Mouse (Mus musculus) intestine, embryonic 16.5 days (tissue): Measurements from ENCODE around the gene Eif5a. TPM values are rescaled to one million over a fixed set of nuclear protein-coding genes. Genes with fewer than 3 reads are reported as not detected.
A peak's percentile ranks its signal among the peaks of the same experiment; 100 is the strongest.
"Not testable (repeated sequence)": the region's sequence is repeated elsewhere in the genome, so short reads cannot be mapped to it uniquely, and the experiment has no call there.

Experiments used
- ATAC-seq: fragments of 200-750 bp; cut with Nextera tagmentation; 2 replicates; pipeline ENCODE4 v1.8.0; 2017; ENCODE audit warnings: moderate TSS enrichment, moderate library complexity
- H3K27ac ChIP-seq: fragments of 300-500 bp; sonication (generic); 2 replicates; pipeline ENCODE4 v1.5.1; 2014; ENCODE audit warnings: mild to moderate bottlenecking, low read length
- H3K27me3 ChIP-seq: fragments of 300-500 bp; sonication (generic); replicated peaks from 2 replicates; pipeline ENCODE4 v1.6.1; 2014; ENCODE audit warnings: low read length, control low read depth, mixed read lengths; ENCODE audit not compliant: control insufficient read depth, insufficient read depth
- H3K36me3 ChIP-seq: fragments of 300-500 bp; sonication (generic); 2 replicates; pipeline ENCODE4 v1.6.1; 2014; ENCODE audit warnings: low read length, control low read depth; ENCODE audit not compliant: control insufficient read depth, insufficient read depth
- H3K4me1 ChIP-seq: fragments of 300-500 bp; sonication (generic); 2 replicates; pipeline ENCODE4 v1.6.1; 2014; ENCODE audit warnings: low read length, control low read depth, mixed read lengths; ENCODE audit not compliant: control insufficient read depth, insufficient read depth
- H3K4me2 ChIP-seq: fragments of 300-500 bp; sonication (generic); 2 replicates; pipeline ENCODE4 v1.6.1; 2014; ENCODE audit warnings: low read depth, low read length, control low read depth
- H3K4me3 ChIP-seq: fragments of 300-500 bp; sonication (generic); 2 replicates; pipeline ENCODE4 v1.5.1; 2014; ENCODE audit warnings: mild to moderate bottlenecking, low read length
- H3K9ac ChIP-seq: fragments of 300-500 bp; sonication (generic); 2 replicates; pipeline ENCODE4 v1.6.1; 2014; ENCODE audit warnings: low read depth, low read length
- H3K9me3 ChIP-seq: fragments of 300-500 bp; sonication (generic); 2 replicates; pipeline ENCODE4 v1.6.1; 2016; ENCODE audit warnings: low read length, control low read depth; ENCODE audit not compliant: control insufficient read depth
- WGBS: fragments of 180-500 bp; shearing (Covaris S2); extraction: QIAGEN DNeasy Blood & Tissue Kit; methylation state at CpG from one replicate; pipeline ENCODE4 v1.1.7; 2014; 5-methylcytosine and 5-hydroxymethylcytosine counted together
- polyA plus RNA-seq: library from polyadenylated mRNA; unstranded; fragments of >200 nt; fragmentation: Nextera tagmentation; extraction: Ambion mirVana; gene quantifications from 2 replicates; pipeline ENCODE4 v1.2.1, GENCODE M21; 2015

The Eif5a gene
- polyA plus RNA-seq, 1 experiment from 2014 or later = 1,683 TPM

DNA sequence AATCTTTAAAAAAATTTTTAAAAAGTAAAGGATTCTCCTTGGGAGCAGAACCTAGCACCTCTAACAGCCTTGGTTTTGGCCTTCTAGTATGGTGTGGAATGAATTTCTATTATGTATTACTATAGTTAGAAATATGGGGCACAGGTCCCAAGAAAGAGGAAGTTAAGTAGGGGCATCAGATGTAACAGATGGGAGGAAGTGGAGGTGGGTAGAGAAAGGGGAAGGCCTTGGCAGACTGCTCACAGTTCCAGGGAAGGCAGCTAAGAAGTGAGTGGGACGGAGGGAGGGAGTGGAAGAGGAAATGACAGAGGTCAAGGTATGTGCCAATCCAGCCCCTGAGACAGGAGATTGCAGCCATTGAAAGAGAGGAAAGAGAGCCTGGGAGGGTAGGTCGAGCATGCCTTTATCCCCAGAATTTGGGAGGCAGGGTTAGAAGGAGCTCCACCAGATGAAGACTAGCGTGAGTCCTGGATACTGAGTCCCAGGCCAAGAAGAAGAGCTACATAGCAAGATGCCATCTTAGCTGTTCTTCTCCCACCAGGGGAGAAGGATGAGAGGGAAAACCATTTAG lies 9.3 kb upstream of the Eif5a start:
- 70% methylated on average over 3 of the region's 3 CpGs for WGBS
- no peak for ATAC-seq
- H3K4me3 ChIP-seq = no peak overlapping the region
- H3K9ac ChIP-seq = no peak overlapping the region
- H3K27ac ChIP-seq = no peak overlapping the region
- H3K4me2 ChIP-seq = no peak overlapping the region
- no peaks in the 10 kb centered on the region for H3K27me3 ChIP-seq
- no peaks in the 10 kb centered on the region for H3K9me3 ChIP-seq
- H3K4me1 ChIP-seq = peaks cover 13% of the 10 kb centered on the region
- H3K36me3 ChIP-seq = no peaks in the 10 kb centered on the region

GRCm38 (mm10) chr11:69930176-69930575 lies 8.4 kb upstream of the Eif5a start:
- ATAC-seq, H3K4me1 ChIP-seq, H3K9me3 ChIP-seq, H3K4me2 ChIP-seq, H3K9ac ChIP-seq, H3K36me3 ChIP-seq, H3K27me3 ChIP-seq, H3K27ac ChIP-seq, H3K4me3 ChIP-seq: not testable (repeated sequence)
- WGBS = 89% methylated on average over 8 of the region's 8 CpGs

DNA sequence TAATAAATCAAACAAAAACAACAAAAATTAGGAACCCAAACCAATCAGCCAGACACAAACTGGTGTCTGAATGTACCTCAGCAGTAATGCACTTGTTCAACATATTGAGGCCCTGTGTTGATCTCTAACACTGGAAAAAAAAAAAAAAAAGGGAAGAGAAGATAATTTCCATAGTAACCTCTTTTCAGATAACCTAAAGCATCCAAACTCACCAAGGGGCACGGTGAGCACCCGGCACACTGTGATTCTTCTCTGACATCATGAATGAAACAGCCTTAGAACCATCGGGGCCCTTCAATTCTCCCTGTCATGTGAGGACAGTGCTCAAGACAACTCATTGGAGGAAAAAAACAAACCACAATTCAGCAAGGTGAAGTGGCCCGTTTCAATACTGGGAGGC lies 8.0 kb upstream of the Eif5a start:
- 56% methylated on average over 4 of the region's 4 CpGs for WGBS
- Histone ChIP-seq H3K27ac (no peak overlapping the region), H3K36me3 (no peaks in the 10 kb centered on the region), H3K27me3 (no peaks in the 10 kb centered on the region), H3K4me2 (no peak overlapping the region), H3K4me3 (no peak overlapping the region), H3K9ac (no peak overlapping the region), H3K9me3 (no peaks in the 10 kb centered on the region), H3K4me1 (peaks cover 3% of the 10 kb centered on the region)
- ATAC-seq = no peak

- Histone ChIP-seq H3K4me1 (0 out of 2 replicates have a peak, but pooled peaks cover 2% of the 10 kb centered on the region), H3K27me3 (no peaks in the 10 kb centered on the region), H3K27ac (no peak overlapping the region), H3K4me2 (no peak overlapping the region), H3K4me3 (no peak overlapping the region), H3K9me3 (no peaks in the 10 kb centered on the region), H3K9ac (no peak overlapping the region), H3K36me3 (no peaks in the 10 kb centered on the region)
- 94% methylated on average over 2 of the region's 2 CpGs for WGBS
- ATAC-seq = no peak
Observed at GRCm38 (mm10) chr11:69927501-69927900, 5.7 kb upstream of the Eif5a start.

DNA sequence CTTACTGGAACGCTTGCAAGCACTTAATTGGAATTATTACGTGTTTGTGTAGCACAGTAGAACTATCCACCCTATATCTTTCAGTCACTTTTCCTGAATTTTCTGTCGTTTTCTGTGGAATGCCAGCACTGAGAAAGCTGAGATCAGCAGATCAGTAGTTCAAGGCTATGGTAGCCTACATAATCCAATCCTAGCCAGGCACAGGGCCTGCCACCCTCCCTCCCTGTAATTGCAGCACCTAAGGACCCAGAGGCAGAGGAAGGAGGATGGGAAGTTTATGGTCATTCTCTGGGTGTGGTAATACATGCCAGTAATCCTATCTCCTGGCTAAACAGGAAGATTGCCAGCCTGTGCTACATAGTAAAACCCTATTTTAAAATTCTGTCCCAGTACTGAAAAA lies 1.0 kb upstream of the Eif5a start:
- Histone ChIP-seq H3K27ac (peak overlapping the region; percentile 98; the same call in 1 of the 2 replicates), H3K9me3 (no peaks in the 10 kb centered on the region), H3K9ac (peak overlapping the region; percentile 31; the same call in 1 of the 2 replicates), H3K4me1 (peaks cover 16% of the 10 kb centered on the region), H3K36me3 (no peaks in the 10 kb centered on the region), H3K4me3 (no peak overlapping the region), H3K27me3 (no peaks in the 10 kb centered on the region), H3K4me2 (peak overlapping the region; percentile 53; the same call in 1 of the 2 replicates)
- WGBS = 59% methylated on average over 3 of the region's 3 CpGs
- no peak for ATAC-seq

DNA sequence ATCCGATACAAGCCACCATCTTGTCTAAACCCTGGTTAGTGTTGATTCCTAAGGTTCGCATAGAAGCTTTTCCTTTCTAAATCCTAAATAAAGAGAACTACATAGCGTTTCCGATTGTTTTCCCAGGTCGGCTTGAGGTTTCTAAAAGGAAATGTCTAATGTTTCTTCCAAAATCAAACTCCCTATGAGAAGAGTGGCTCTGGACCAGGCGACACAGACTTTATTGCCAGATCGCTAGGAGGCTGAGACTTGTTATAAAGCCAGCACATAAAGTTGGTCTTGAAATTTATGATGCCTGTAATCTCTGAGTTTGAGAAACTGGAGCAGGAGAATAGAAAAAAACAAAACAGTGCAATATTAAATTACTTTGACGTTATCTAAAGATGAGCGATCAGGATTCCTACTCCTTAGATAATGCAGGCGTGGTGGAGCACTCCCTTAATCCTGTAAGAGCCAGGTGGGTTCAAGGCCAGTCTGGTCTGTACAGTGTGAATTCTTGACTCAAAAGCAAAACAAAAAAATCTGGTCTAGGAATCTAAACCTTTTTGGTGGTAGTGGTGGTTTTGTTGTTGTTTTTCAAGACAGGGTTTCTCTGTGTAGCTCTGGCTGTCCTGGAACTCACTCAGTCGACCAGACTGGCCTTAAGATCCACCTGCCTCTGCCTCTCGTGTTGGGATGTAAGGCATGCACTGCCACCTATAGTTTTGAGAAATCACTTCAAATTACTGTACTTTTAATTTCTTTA lies 426 bp upstream of the Eif5a start:
- no peak for ATAC-seq
- Histone ChIP-seq H3K9ac (peak overlapping the region; percentile 74), H3K27me3 (no peaks in the 10 kb centered on the region), H3K4me2 (peak overlapping the region; percentile 53), H3K27ac (peak overlapping the region; percentile 98), H3K4me3 (peak overlapping the region; percentile 55), H3K9me3 (no peaks in the 10 kb centered on the region), H3K4me1 (peaks cover 19% of the 10 kb centered on the region), H3K36me3 (peaks cover 6% of the 10 kb centered on the region)
- 3% methylated on average over 12 of the region's 12 CpGs for WGBS

DNA sequence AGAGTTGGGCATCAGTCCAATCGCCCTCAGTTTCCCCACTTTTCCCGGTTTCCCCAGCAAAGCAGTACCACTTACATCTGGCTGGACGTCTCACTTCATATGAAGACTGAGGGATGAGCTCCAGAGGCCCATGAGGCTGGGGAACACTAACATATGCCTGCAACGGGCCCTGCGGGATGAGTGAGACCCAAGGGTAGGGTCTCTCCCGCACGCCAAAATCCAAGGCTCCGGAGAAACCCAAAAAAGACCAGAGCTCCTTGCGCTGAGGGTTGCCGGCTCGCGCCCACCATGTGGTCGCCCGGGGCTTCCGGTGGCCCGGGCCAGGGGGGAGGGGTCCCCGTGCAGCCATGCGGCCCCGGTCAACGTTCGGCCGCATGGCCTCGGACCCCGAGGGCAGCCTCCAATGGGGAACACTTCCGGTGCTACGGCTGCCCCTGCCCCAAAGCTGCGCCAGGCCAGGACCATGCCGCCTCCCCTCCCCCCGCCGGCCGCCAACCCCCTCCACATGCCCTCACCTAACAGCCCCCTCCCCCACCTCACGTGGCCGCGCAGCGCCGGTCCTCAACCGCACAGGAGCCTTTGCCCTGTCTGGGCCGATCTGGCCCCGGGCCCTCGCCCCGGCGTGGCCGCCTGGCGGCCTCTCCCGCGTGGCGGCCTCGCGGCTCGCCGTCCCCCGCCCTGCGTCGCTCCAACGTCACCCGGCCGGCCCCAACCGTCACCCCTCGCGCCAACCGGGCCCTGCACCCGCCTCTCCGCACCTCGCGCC lies 1.3 kb downstream of the Eif5a start:
- Histone ChIP-seq H3K4me3 (peak overlapping the region; percentile 95), H3K36me3 (peaks cover 12% of the 10 kb centered on the region), H3K4me2 (peak overlapping the region; percentile 81), H3K9ac (peak overlapping the region; percentile 98), H3K27ac (peak overlapping the region; percentile 95), H3K27me3 (no peaks in the 10 kb centered on the region), H3K4me1 (peaks cover 23% of the 10 kb centered on the region), H3K9me3 (no peaks in the 10 kb centered on the region)
- WGBS = under 1% methylated on average over 65 of the region's 65 CpGs
- peak; percentile 18 for ATAC-seq

- peak overlapping the region; percentile 98 for H3K9ac ChIP-seq
- H3K36me3 ChIP-seq = peaks cover 12% of the 10 kb centered on the region
- H3K4me2 ChIP-seq = peak overlapping the region; percentile 81
- peak; percentile 34; the same call in 1 of the 2 replicates for ATAC-seq
- H3K27me3 ChIP-seq = no peaks in the 10 kb centered on the region
- H3K4me1 ChIP-seq = peaks cover 28% of the 10 kb centered on the region
- H3K27ac ChIP-seq = peak overlapping the region; percentile 95
- WGBS = under 1% methylated on average over 17 of the region's 17 CpGs
- peak overlapping the region; percentile 95 for H3K4me3 ChIP-seq
- no peaks in the 10 kb centered on the region for H3K9me3 ChIP-seq
Observed at GRCm38 (mm10) chr11:69919661-69920265, 2.0 kb downstream of the Eif5a start.

DNA sequence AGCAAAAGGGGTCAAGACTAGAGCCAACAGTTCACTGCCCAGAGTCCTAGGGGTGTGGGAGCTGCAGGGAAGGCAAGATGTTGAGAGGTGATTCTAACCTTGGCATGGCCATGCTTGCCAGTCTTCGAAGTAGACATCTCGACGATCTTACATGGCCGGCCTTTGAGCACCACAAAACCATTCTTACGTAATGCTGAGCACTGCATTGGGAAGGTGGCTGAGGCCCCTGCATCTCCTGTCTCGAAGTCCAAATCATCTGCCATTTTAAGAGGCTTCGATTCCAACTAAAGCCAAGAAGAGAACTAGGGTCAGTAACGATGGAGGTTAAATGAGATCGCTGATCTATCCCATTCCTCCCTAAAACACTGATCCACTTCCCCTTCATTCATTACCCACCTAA lies 2.7 kb downstream of the Eif5a start:
- Histone ChIP-seq H3K27ac (peak overlapping the region; percentile 95), H3K36me3 (peaks cover 12% of the 10 kb centered on the region), H3K4me2 (peak overlapping the region; percentile 81), H3K9me3 (no peaks in the 10 kb centered on the region), H3K9ac (peak overlapping the region; percentile 98; the same call in 1 of the 2 replicates), H3K27me3 (no peaks in the 10 kb centered on the region), H3K4me1 (peaks cover 31% of the 10 kb centered on the region), H3K4me3 (peak overlapping the region; percentile 95)
- WGBS = 68% methylated on average over 9 of the region's 9 CpGs
- no peak for ATAC-seq
